In genomic region chr17:88397501-88397900, GRCm38 (mm10) we compare ENCODE assay signal across 18 mouse cellular contexts. TPM values are rescaled to one million over a fixed set of nuclear protein-coding genes. Genes with fewer than 3 reads are reported as not detected.
DNase-seq lines count a peak whose midpoint lies in the region; TF ChIP-seq lines count a peak whose summit lies in the region.
"Had no signal": no experiment of that assay in that cellular context is flagged by ENCODE, and none has a peak within 500 bp of the region (broad histone marks: within the 10 kb centered on the region; RNA-seq: fewer than 3 reads in every experiment).

No protein-coding gene starts in this region.

- H3K4me3 ChIP-seq in ES-E14 (ENCODE audit: insufficient read depth in 1 of 2, low read depth in 1 of 2, low read length in 2 of 2, poor library complexity in 1 of 2, severe bottlenecking in 1 of 2) = no peak overlapping the region
- H3K4me3 ChIP-seq: heart, embryonic 12.5 days; heart, embryonic 15.5 days had no signal

- no peaks in the 10 kb centered on the region for H3K9me3 ChIP-seq in ES-E14 (ENCODE audit: control insufficient read depth, insufficient read depth, low read depth, low read length)
- H3K9me3 ChIP-seq: G1E; heart, embryonic 12.5 days; heart, embryonic 15.5 days had no signal

- DNase-seq in heart, adult 11 months = peak; percentile 52
- no peak for DNase-seq in heart, postnatal 14 days
- peak; percentile 22 for DNase-seq in ES-E14 (ENCODE audit: low read depth, low spot score)
- peak; percentile 78 for DNase-seq in ZHBTc4 (ENCODE audit: low read depth, low spot score)
- DNase-seq in left cerebral cortex, postnatal 4 days = no peak
- no peak for DNase-seq in yolk sac, embryonic 10.5 days (ENCODE audit: low spot score)
- DNase-seq: adrenal gland, postnatal 10 days; cerebellum, adult 11 months; cerebellum, adult 8-10 months; gastrocnemius, postnatal 25 days; heart, postnatal 10 days; heart, postnatal 4 days; kidney, adult 18-20 months had no signal

- no peaks in the 10 kb centered on the region for H3K4me1 ChIP-seq in ES-E14 (ENCODE audit: control insufficient read depth in 2 of 2, insufficient read depth in 2 of 2, low read length in 2 of 2, poor library complexity in 1 of 2)
- H3K4me1 ChIP-seq: heart, embryonic 12.5 days; heart, embryonic 15.5 days had no signal

- no peaks in the 10 kb centered on the region for H3K36me3 ChIP-seq in ES-E14 (ENCODE audit: control insufficient read depth, insufficient read depth, low read length, poor library complexity, severe bottlenecking)
- H3K36me3 ChIP-seq: G1E; heart, embryonic 12.5 days; heart, embryonic 15.5 days had no signal

- in situ Hi-C loops in ES-E14 (cut with MboI; ENCODE audit: low sequenced_read_pairs in 2 of 2, unreplicated experiment in 2 of 2) = no loop called here

- intact Hi-C loops in heart, postnatal 14 days (cut with DNase I) = no loop called here
- intact Hi-C loops in left cerebral cortex, postnatal 4 days (cut with DNase I) = no loop called here

- no peak overlapping the region for H3K27ac ChIP-seq in ES-E14 (ENCODE audit: insufficient read depth, low read depth, low read length, poor library complexity, severe bottlenecking)
- H3K27ac ChIP-seq: heart, embryonic 15.5 days; hindbrain, embryonic 14.5 days; hindbrain, postnatal 0 days had no signal

- no peak overlapping the region for H3K9ac ChIP-seq in ES-E14 (ENCODE audit: insufficient read depth, low read depth, low read length, poor library complexity, severe bottlenecking)
- H3K9ac ChIP-seq: heart, embryonic 12.5 days; heart, embryonic 15.5 days; hindbrain, embryonic 14.5 days had no signal

TF ChIP-seq in ES-E14, 5 proteins besides CTCF, POLR2A, EP300 and RAD21:
- TF ChIP-seq ZC3H11A (IDR thresholded peaks at IDR 0.05; ENCODE audit: borderline replicate concordance, low read depth, low read length) (no peak), HCFC1 (IDR thresholded peaks at IDR 0.05; ENCODE audit: borderline replicate concordance, insufficient read depth, low read length) (no peak)
TF ChIP-seq in ES-E14: peak in this region for 0.

RNA-seq across cellular contexts. Expression of gene Foxn2, which starts 43.0 kb away (rescaled TPM):
- total RNA-seq in heart, postnatal 14 days (2021) = 10 to 100 TPM; 11.9 to 13.5 TPM
- total RNA-seq in ES-E14 (2012; rRNA removed) = 26.6 and 29.7 TPM in 2 replicates
- 10 to 100 TPM; 13.7 to 14.6 TPM for total RNA-seq in left cerebral cortex, postnatal 4 days (2021)

Comparison
In these comparisons a context has a peak if more than half of its experiments do, and no peak if none do; other contexts are left out.
1. DNase-seq: peak in heart, adult 11 months (single experiment), ES-E14 (single experiment) and ZHBTc4 (single experiment); none in heart, postnatal 14 days (0 of 2), left cerebral cortex, postnatal 4 days (single experiment) and yolk sac, embryonic 10.5 days (single experiment).